ENCODE assay signal across 8 mouse cellular contexts in the genomic region with DNA sequence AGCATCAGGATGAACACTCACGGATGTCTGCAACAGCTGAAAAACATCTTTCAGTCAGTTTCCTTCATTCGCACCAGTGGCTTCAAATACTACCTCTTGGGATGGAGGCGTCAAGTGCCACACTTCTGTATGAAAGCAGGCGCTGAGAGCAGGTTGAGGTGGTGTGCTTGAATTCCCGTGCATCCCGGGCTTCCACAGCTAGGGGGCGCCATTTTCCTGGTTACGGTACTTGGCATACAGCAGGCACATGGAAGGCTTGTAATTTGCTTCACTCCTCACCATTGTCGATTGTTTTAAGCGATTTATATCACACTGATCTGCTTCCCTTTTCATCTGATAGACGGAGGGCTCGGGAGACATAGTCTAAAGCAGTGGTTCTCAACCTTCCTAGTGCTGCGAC. TPM values are rescaled to one million over a fixed set of nuclear protein-coding genes. Genes with fewer than 3 reads are reported as not detected.
DNase-seq lines count a peak whose midpoint lies in the region; ATAC-seq and TF ChIP-seq lines count a peak whose summit lies in the region.
"Had no signal": no experiment of that assay in that cellular context is flagged by ENCODE, and none has a peak within 500 bp of the region (broad histone marks: within the 10 kb centered on the region; RNA-seq: fewer than 3 reads in every experiment).

No protein-coding gene starts in this region.

- H3K4me1 ChIP-seq in bone marrow, adult 2 months (ENCODE audit: control insufficient read depth, insufficient read depth, low read length) = no peaks in the 10 kb centered on the region
- no peaks in the 10 kb centered on the region for H3K4me1 ChIP-seq in embryonic facial prominence, embryonic 11.5 days (ENCODE audit: control insufficient read depth, insufficient read depth, low read length)
- H3K4me1 ChIP-seq: megakaryocyte, embryonic 14.5 days had no signal

- peak; percentile 14 for DNase-seq in thymus, postnatal 14 days
- DNase-seq in thymus, adult 18-20 months = no peak
- peak; percentile 56 for DNase-seq in embryonic facial prominence, embryonic 11.5 days (ENCODE audit: low spot score)
- peak; percentile 75 to 77 for DNase-seq in layer of hippocampus, postnatal 10 days (ENCODE audit: low spot score in 2 of 2)
- DNase-seq in mesoderm, embryonic 11.5 days (ENCODE audit: low read depth, low spot score) = peak; percentile 47
- no peak for DNase-seq in spleen, adult 12 weeks (ENCODE audit: low spot score)

- no peak for TF ChIP-seq POLR2A in bone marrow, adult 2 months (IDR thresholded peaks at IDR 0.05; ENCODE audit: borderline replicate concordance, control insufficient read depth, low read depth, low read length)

- peak; percentile 30; the same call in 1 of the 2 replicates for TF ChIP-seq CTCF in bone marrow, adult 2 months (IDR thresholded peaks at IDR 0.05; ENCODE audit: control insufficient read depth, insufficient read depth, low read length)

- no peak overlapping the region for H3K9ac ChIP-seq in embryonic facial prominence, embryonic 11.5 days (replicated peaks; ENCODE audit: low read length)

- no peaks in the 10 kb centered on the region for H3K36me3 ChIP-seq in embryonic facial prominence, embryonic 11.5 days (replicated peaks; ENCODE audit: control insufficient read depth, insufficient read depth, low read depth, low read length)

- H3K4me3 ChIP-seq in bone marrow, adult 2 months (replicated peaks; ENCODE audit: control insufficient read depth, low read depth, low read length) = no peak overlapping the region
- H3K4me3 ChIP-seq in embryonic facial prominence, embryonic 11.5 days (ENCODE audit: low read depth, low read length) = no peak overlapping the region
- H3K4me3 ChIP-seq: megakaryocyte, embryonic 14.5 days had no signal

- H3K27me3 ChIP-seq in embryonic facial prominence, embryonic 11.5 days (ENCODE audit: control insufficient read depth, insufficient read depth, low read length) = no peaks in the 10 kb centered on the region

- ATAC-seq in embryonic facial prominence, embryonic 11.5 days (replicated peaks; ENCODE audit: insufficient number of reproducible peaks, low FRiP score, low TSS enrichment, low read depth) = no peak

- H3K27ac ChIP-seq in bone marrow, adult 2 months (ENCODE audit: control insufficient read depth, insufficient read depth, low read depth, low read length, poor library complexity) = no peak overlapping the region
- no peak overlapping the region for H3K27ac ChIP-seq in embryonic facial prominence, embryonic 11.5 days (replicated peaks; ENCODE audit: low read depth, low read length)

- WGBS in bone marrow, adult 2 months = 59% methylated on average over 13 of the region's 13 CpGs
- 69% methylated on average over 13 of the region's 13 CpGs for WGBS in embryonic facial prominence, embryonic 11.5 days

- no peak overlapping the region for H3K4me2 ChIP-seq in embryonic facial prominence, embryonic 11.5 days (ENCODE audit: low read depth, low read length)

- no peaks in the 10 kb centered on the region for H3K9me3 ChIP-seq in embryonic facial prominence, embryonic 11.5 days (replicated peaks; ENCODE audit: control insufficient read depth, low read length)
- H3K9me3 ChIP-seq: megakaryocyte, embryonic 14.5 days had no signal

RNA-seq across cellular contexts. Expression of gene Elmod1, which starts 40.9 kb away (rescaled TPM):
- 1.3 TPM in 1 of 2 replicates, not detected in the other for polyA plus RNA-seq in bone marrow, adult 2 months (2011; ENCODE audit: insufficient read depth, insufficient read length, low replicate concordance, missing spikeins)
- 0.63 and 0.74 TPM in 2 replicates for polyA plus RNA-seq in embryonic facial prominence, embryonic 11.5 days (2014; fragmentation: Nextera tagmentation; extraction: Ambion mirVana)
- total RNA-seq in layer of hippocampus, postnatal 10 days (2021) = 100 to 1,000 TPM; 199 to 215 TPM

Comparison
In these comparisons a context has a peak if more than half of its experiments do, and no peak if none do; other contexts are left out.
1. DNase-seq: peak in thymus, postnatal 14 days (single experiment), embryonic facial prominence, embryonic 11.5 days (single experiment), layer of hippocampus, postnatal 10 days (2 of 2) and mesoderm, embryonic 11.5 days (single experiment); none in thymus, adult 18-20 months (0 of 2) and spleen, adult 12 weeks (single experiment).